Mouse (Mus musculus): ENCODE results near the gene Als2.

DNA sequence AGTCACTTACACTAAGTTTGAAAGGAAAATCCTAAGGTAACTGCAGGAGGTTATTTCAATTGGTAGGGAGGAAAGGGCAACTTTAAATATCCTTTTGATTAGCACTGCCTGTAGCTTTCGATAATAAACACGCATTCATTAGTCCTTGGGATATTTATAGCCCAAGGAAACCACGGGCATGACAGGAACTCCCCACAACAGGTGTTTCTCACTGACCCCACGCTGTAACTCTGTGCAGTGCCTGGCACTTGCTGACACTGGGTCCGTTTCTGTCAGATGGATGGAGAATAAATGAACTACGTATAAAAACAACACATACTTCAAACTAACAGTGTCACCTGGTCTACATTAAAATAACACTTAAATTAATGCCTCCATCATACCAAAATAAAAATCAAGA, 42.1 kb downstream of the Als2 start:
- TF ChIP-seq CTCF (IDR thresholded peaks at IDR 0.05; ENCODE audit: control insufficient read depth, insufficient read depth, insufficient read length) (no peak), USF1 (IDR thresholded peaks at IDR 0.05; ENCODE audit: low read depth) (no peak), MAX (IDR thresholded peaks at IDR 0.05) (no peak), FOSL1 (IDR thresholded peaks at IDR 0.05; ENCODE audit: insufficient read depth, low read length, poor library complexity, severe bottlenecking) (no peak)
